Mouse (Mus musculus) stomach, embryonic 15.5 days (tissue): ENCODE data around the gene Hephl1. TPM values are rescaled to one million over a fixed set of nuclear protein-coding genes. Genes with fewer than 3 reads are reported as not detected.
"Not testable (repeated sequence)": the region's sequence is repeated elsewhere in the genome, so short reads cannot be mapped to it uniquely, and the experiment has no call there.

Experiments
- ATAC-seq: fragments of 200-750 bp; cut with Nextera tagmentation; 2 replicates; pipeline ENCODE4 v1.8.0; 2017; ENCODE audit warnings: low read depth, moderate number of reproducible peaks, moderate TSS enrichment; ENCODE audit not compliant: insufficient read depth, low FRiP score
- H3K27ac ChIP-seq: fragments of 300-500 bp; sonication (generic); 2 replicates; pipeline ENCODE4 v1.5.1; 2015; ENCODE audit warnings: mild to moderate bottlenecking, inconsistent platforms
- H3K27me3 ChIP-seq: fragments of 300-500 bp; sonication (generic); replicated peaks from 2 replicates; pipeline ENCODE4 v1.6.1; 2015; ENCODE audit warnings: inconsistent platforms
- H3K36me3 ChIP-seq: fragments of 300-500 bp; sonication (generic); 2 replicates; pipeline ENCODE4 v1.6.1; 2015; ENCODE audit warnings: inconsistent platforms
- H3K4me1 ChIP-seq: fragments of 300-500 bp; sonication (generic); 2 replicates; pipeline ENCODE4 v1.6.1; 2015; ENCODE audit warnings: inconsistent platforms
- H3K4me2 ChIP-seq: fragments of 300-500 bp; sonication (generic); 2 replicates; pipeline ENCODE4 v1.6.1; 2015; ENCODE audit warnings: mild to moderate bottlenecking, inconsistent platforms
- H3K4me3 ChIP-seq: fragments of 300-500 bp; sonication (generic); replicated peaks from 2 replicates; pipeline ENCODE4 v1.5.1; 2015; ENCODE audit warnings: inconsistent platforms
- H3K9ac ChIP-seq: fragments of 300-500 bp; sonication (generic); 2 replicates; pipeline ENCODE4 v1.6.1; 2015; ENCODE audit warnings: inconsistent platforms
- H3K9me3 ChIP-seq: fragments of 300-500 bp; sonication (generic); 2 replicates; pipeline ENCODE4 v1.6.1; 2016; ENCODE audit warnings: inconsistent platforms
- WGBS: fragments of 180-500 bp; shearing (Covaris S2); methylation state at CpG from one replicate; pipeline ENCODE4 v1.1.7; 2015; 5-methylcytosine and 5-hydroxymethylcytosine counted together
- polyA plus RNA-seq: library from polyadenylated mRNA; unstranded; fragments of >200 nt; fragmentation: Nextera tagmentation; extraction: Ambion mirVana; gene quantifications from 2 replicates; pipeline ENCODE4 v1.2.1, GENCODE M21; 2015

Hephl1 gene
- polyA plus RNA-seq, 1 experiment from 2014 or later = not detected

- Histone ChIP-seq H3K9ac (no peak overlapping the region), H3K4me1 (no peaks in the 10 kb centered on the region), H3K27me3 (no peaks in the 10 kb centered on the region), H3K4me3 (no peak overlapping the region), H3K36me3 (no peaks in the 10 kb centered on the region), H3K9me3 (no peaks in the 10 kb centered on the region), H3K27ac (no peak overlapping the region), H3K4me2 (no peak overlapping the region)
- no peak for ATAC-seq
- WGBS = 50% methylated on average over 11 of the region's 11 CpGs
Observed at GRCm38 (mm10) chr9:15103579-15104300, 8.2 kb downstream of the Hephl1 start.

GRCm38 (mm10) chr9:15101531-15102161, 10.3 kb downstream of the Hephl1 start:
- no peaks in the 10 kb centered on the region for H3K36me3 ChIP-seq
- no peak overlapping the region for H3K4me3 ChIP-seq
- H3K9me3 ChIP-seq = no peaks in the 10 kb centered on the region
- no peaks in the 10 kb centered on the region for H3K4me1 ChIP-seq
- no peak overlapping the region for H3K9ac ChIP-seq
- H3K27me3 ChIP-seq = no peaks in the 10 kb centered on the region
- ATAC-seq = no peak
- H3K4me2 ChIP-seq = no peak overlapping the region
- H3K27ac ChIP-seq = no peak overlapping the region
- WGBS = 55% methylated on average over 7 of the region's 7 CpGs

- H3K9me3 ChIP-seq, H3K4me3 ChIP-seq, H3K4me2 ChIP-seq, ATAC-seq, H3K27ac ChIP-seq, H3K9ac ChIP-seq, H3K36me3 ChIP-seq, H3K27me3 ChIP-seq, H3K4me1 ChIP-seq: not testable (repeated sequence)
- WGBS = 81% methylated on average over 7 of the region's 7 CpGs
Observed at GRCm38 (mm10) chr9:15098421-15098820, 13.5 kb downstream of the Hephl1 start.

GRCm38 (mm10) chr9:15097172-15097571, 14.7 kb downstream of the Hephl1 start:
- H3K27me3 ChIP-seq = no peaks in the 10 kb centered on the region
- H3K9me3 ChIP-seq = no peaks in the 10 kb centered on the region
- no peak overlapping the region for H3K4me3 ChIP-seq
- 74% methylated on average over 2 of the region's 2 CpGs for WGBS
- ATAC-seq = no peak
- no peak overlapping the region for H3K27ac ChIP-seq
- H3K9ac ChIP-seq = no peak overlapping the region
- H3K4me1 ChIP-seq = no peaks in the 10 kb centered on the region
- H3K4me2 ChIP-seq = no peak overlapping the region
- H3K36me3 ChIP-seq = no peaks in the 10 kb centered on the region

- no peaks in the 10 kb centered on the region for H3K9me3 ChIP-seq
- H3K4me2 ChIP-seq = no peak overlapping the region
- H3K4me1 ChIP-seq = no peaks in the 10 kb centered on the region
- H3K27me3 ChIP-seq = no peaks in the 10 kb centered on the region
- no peaks in the 10 kb centered on the region for H3K36me3 ChIP-seq
- no peak overlapping the region for H3K9ac ChIP-seq
- ATAC-seq = no peak
- H3K27ac ChIP-seq = no peak overlapping the region
- no peak overlapping the region for H3K4me3 ChIP-seq
- 64% methylated on average over 1 of the region's 1 CpGs for WGBS
Observed at GRCm38 (mm10) chr9:15096161-15096560, 15.7 kb downstream of the Hephl1 start.

- H3K9me3 ChIP-seq = no peaks in the 10 kb centered on the region
- ATAC-seq = no peak
- H3K4me2 ChIP-seq = no peak overlapping the region
- H3K27me3 ChIP-seq = no peaks in the 10 kb centered on the region
- no peak overlapping the region for H3K9ac ChIP-seq
- no peaks in the 10 kb centered on the region for H3K36me3 ChIP-seq
- no peak overlapping the region for H3K4me3 ChIP-seq
- H3K27ac ChIP-seq = no peak overlapping the region
- 47% methylated on average over 3 of the region's 3 CpGs for WGBS
- no peaks in the 10 kb centered on the region for H3K4me1 ChIP-seq
Observed at GRCm38 (mm10) chr9:15095206-15095605, 16.7 kb downstream of the Hephl1 start.

- H3K36me3 ChIP-seq = no peaks in the 10 kb centered on the region
- WGBS = 66% methylated on average over 6 of the region's 6 CpGs
- no peak overlapping the region for H3K4me2 ChIP-seq
- no peak overlapping the region for H3K27ac ChIP-seq
- no peak overlapping the region for H3K4me3 ChIP-seq
- 0 out of 2 replicates have a peak, but pooled peaks cover 3% of the 10 kb centered on the region for H3K4me1 ChIP-seq
- no peaks in the 10 kb centered on the region for H3K27me3 ChIP-seq
- no peak overlapping the region for H3K9ac ChIP-seq
- peak; percentile 83 for ATAC-seq
- H3K9me3 ChIP-seq = no peaks in the 10 kb centered on the region
Observed at GRCm38 (mm10) chr9:15068686-15069295, 43.1 kb downstream of the Hephl1 start.

- Histone ChIP-seq H3K4me1 (0 out of 2 replicates have a peak, but pooled peaks cover 3% of the 10 kb centered on the region), H3K27ac (no peak overlapping the region), H3K9me3 (no peaks in the 10 kb centered on the region), H3K9ac (no peak overlapping the region), H3K27me3 (no peaks in the 10 kb centered on the region), H3K4me2 (no peak overlapping the region), H3K4me3 (no peak overlapping the region), H3K36me3 (no peaks in the 10 kb centered on the region)
- 69% methylated on average over 7 of the region's 7 CpGs for WGBS
- ATAC-seq = no peak
Observed at GRCm38 (mm10) chr9:15067995-15068685, 43.8 kb downstream of the Hephl1 start.

GRCm38 (mm10) chr9:15064176-15064575, 47.7 kb downstream of the Hephl1 start:
- 0 out of 2 replicates have a peak, but pooled peaks cover 2% of the 10 kb centered on the region for H3K4me1 ChIP-seq
- no peak for ATAC-seq
- no peak overlapping the region for H3K4me3 ChIP-seq
- 6% methylated on average over 1 of the region's 1 CpGs for WGBS
- H3K4me2 ChIP-seq = no peak overlapping the region
- H3K27ac ChIP-seq = no peak overlapping the region
- H3K9me3 ChIP-seq = no peaks in the 10 kb centered on the region
- no peaks in the 10 kb centered on the region for H3K36me3 ChIP-seq
- no peaks in the 10 kb centered on the region for H3K27me3 ChIP-seq
- no peak overlapping the region for H3K9ac ChIP-seq

GRCm38 (mm10) chr9:15060847-15061246, 51.1 kb downstream of the Hephl1 start:
- 85% methylated on average over 5 of the region's 5 CpGs for WGBS
- Histone ChIP-seq H3K36me3 (no peaks in the 10 kb centered on the region), H3K9me3 (no peaks in the 10 kb centered on the region), H3K4me3 (no peak overlapping the region), H3K27ac (no peak overlapping the region), H3K27me3 (no peaks in the 10 kb centered on the region), H3K4me1 (no peaks in the 10 kb centered on the region), H3K4me2 (no peak overlapping the region), H3K9ac (no peak overlapping the region)
- no peak for ATAC-seq

GRCm38 (mm10) chr9:15060026-15060425, 51.9 kb downstream of the Hephl1 start:
- no peaks in the 10 kb centered on the region for H3K27me3 ChIP-seq
- no peaks in the 10 kb centered on the region for H3K9me3 ChIP-seq
- no peak overlapping the region for H3K9ac ChIP-seq
- H3K4me1 ChIP-seq = no peaks in the 10 kb centered on the region
- no peak for ATAC-seq
- no peak overlapping the region for H3K4me2 ChIP-seq
- no peak overlapping the region for H3K4me3 ChIP-seq
- no peak overlapping the region for H3K27ac ChIP-seq
- H3K36me3 ChIP-seq = no peaks in the 10 kb centered on the region
- WGBS = 81% methylated on average over 6 of the region's 6 CpGs

GRCm38 (mm10) chr9:15045740-15046139, 66.2 kb downstream of the Hephl1 start:
- ATAC-seq = no peak
- H3K27me3 ChIP-seq = no peaks in the 10 kb centered on the region
- H3K9ac ChIP-seq = no peak overlapping the region; the same call in 1 of the 2 replicates
- peaks cover 11% of the 10 kb centered on the region; the same call in 1 of the 2 replicates for H3K4me1 ChIP-seq
- peak overlapping the region; percentile 86 for H3K4me3 ChIP-seq
- H3K4me2 ChIP-seq = peak overlapping the region; percentile 76
- peak overlapping the region; percentile 92 for H3K27ac ChIP-seq
- no peaks in the 10 kb centered on the region for H3K36me3 ChIP-seq
- H3K9me3 ChIP-seq = no peaks in the 10 kb centered on the region
- 37% methylated on average over 10 of the region's 10 CpGs for WGBS
